Mouse (Mus musculus) myocyte (in vitro differentiated cells): ENCODE measurements around the gene Ibsp.

ENCODE experiments used
- MAX ChIP-seq: IDR thresholded peaks from one replicate; pipeline ENCODE4 v1.6.1; 2011; ENCODE audit warnings: low read depth, mild to moderate bottlenecking, control low read depth
- SRF ChIP-seq: IDR thresholded peaks from one replicate; pipeline ENCODE4 v1.6.1; 2011; ENCODE audit warnings: low read depth; ENCODE audit not compliant: control insufficient read depth, insufficient read length
- TCF12 ChIP-seq: IDR thresholded peaks from one replicate; pipeline ENCODE4 v1.6.1; 2011; ENCODE audit warnings: mild to moderate bottlenecking, control low read depth; ENCODE audit not compliant: poor library complexity, insufficient read depth, severe bottlenecking
- USF1 ChIP-seq: IDR thresholded peaks from one replicate; pipeline ENCODE4 v1.6.1; 2011; ENCODE audit warnings: low read depth, mild to moderate bottlenecking, control low read depth, moderate library complexity

- TF ChIP-seq MAX: no peak
- TF ChIP-seq TCF12: no peak
- no peak for TF ChIP-seq USF1
- no peak for TF ChIP-seq SRF
Observed at GRCm38 (mm10) chr5:104326884-104327283, 27.9 kb downstream of the Ibsp start.
